Mouse (Mus musculus): ENCODE data around the gene Tbcc.

Gene Tbcc

DNA sequence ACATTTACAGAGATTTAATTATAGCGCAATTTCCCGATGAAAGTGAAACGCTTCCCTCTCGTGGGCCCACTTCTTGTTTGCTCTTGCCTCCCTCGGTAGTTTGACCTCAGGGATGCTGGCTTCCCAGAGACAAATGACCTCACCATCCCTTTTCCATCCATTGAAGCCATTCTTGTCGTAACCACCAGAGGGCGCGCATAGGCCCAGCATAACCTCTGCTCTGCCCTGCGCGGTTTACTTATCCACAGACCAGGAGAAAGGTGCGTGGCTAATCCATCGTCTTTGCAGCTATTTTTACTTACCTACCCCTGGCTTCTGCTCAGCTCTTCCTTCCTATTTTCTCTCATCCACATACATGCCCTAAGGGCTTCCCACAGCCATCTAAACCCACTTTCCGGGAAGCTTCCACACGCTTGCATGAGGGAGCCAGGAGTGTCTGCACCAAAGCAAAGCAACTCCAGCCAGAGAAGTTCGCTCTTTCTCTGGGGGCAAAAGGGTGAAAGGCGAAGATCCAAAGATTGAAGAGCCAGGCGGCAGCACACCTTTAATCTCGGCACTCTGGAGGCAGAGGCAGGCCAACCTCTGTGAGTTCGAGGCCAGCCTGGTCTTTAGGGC, 13.5 kb downstream of the Tbcc start:
- WGBS = 20% methylated on average over 19 of the region's 19 CpGs

GRCm38 (mm10) chr17:46910186-46910585, 19.7 kb downstream of the Tbcc start, which contains the start of gene Prph2:
Prph2 (plus strand) TSS chr17:46910459.
- 90% methylated on average over 10 of the region's 10 CpGs for WGBS

GRCm38 (mm10) chr17:46912331-46912730, 21.8 kb downstream of the Tbcc start:
- 60% methylated on average over 6 of the region's 6 CpGs for WGBS

GRCm38 (mm10) chr17:46915129-46915528, 24.6 kb downstream of the Tbcc start:
- 75% methylated on average over 3 of the region's 3 CpGs for WGBS

GRCm38 (mm10) chr17:46918951-46919350, 28.5 kb downstream of the Tbcc start:
- 33% methylated on average over 4 of the region's 4 CpGs for WGBS

DNA sequence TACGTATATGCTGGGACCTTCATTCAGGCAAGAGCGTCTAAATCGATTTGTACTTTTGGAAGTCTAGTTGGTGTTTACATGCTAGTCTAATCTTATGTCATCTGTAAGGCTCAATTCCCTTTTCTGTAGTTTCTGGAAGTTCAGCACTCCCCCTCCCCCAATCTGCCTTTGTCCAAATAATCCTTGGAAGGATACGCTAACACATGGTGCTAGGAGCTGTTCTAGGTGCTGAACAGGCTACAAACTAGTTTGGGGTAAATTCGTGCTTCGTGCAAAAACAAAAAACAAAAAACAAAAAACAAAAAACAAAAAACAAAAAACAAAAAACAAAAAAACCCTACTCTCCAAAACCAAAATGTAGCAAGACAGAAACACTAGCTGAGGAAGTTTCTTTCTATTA, 30.4 kb downstream of the Tbcc start:
- 65% methylated on average over 6 of the region's 6 CpGs for WGBS

DNA sequence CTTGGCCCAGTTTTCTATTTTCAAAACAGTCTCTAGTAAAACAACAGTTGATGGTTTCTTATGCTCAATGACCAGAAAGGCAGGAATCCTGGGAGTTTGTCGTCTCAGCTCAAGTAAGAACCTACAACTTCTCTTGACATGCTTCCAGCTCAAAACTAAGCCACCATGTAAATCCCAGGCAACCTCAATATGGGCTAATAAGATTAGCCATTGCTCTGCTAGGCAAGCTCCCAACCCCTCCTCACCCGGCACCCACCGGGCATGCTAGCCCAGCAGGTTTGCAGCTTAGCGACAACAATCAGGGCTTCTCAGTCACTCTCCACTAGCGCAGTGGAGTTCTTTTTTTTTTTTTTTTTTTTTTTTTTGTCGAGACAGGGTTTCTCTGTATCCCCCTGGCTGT, 35.7 kb downstream of the Tbcc start:
- WGBS = 54% methylated on average over 6 of the region's 6 CpGs

- WGBS = 53% methylated on average over 3 of the region's 3 CpGs
These were observed 36.5 kb downstream of the Tbcc start for GRCm38 (mm10) chr17:46926941-46927340.

DNA sequence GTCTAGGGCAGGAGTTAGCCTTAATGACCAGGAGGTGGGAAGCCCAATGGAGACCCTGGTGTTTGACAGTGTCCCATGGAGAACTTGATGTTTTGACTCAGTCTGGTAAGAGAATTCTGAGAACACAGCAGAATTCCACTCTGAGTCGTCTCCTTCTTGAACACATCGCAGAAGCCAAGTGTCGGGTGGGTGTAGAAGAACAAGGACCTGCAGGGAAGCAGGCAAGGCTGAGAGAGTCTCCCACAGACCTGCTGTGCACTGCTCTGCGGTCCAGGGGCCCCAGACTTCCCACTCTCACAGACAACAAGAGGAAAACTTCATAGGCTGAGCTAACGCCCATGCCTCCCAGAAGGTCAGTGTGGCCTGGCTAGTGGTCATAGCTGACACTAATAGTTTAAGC, 37.3 kb downstream of the Tbcc start:
- WGBS = 56% methylated on average over 5 of the region's 5 CpGs

DNA sequence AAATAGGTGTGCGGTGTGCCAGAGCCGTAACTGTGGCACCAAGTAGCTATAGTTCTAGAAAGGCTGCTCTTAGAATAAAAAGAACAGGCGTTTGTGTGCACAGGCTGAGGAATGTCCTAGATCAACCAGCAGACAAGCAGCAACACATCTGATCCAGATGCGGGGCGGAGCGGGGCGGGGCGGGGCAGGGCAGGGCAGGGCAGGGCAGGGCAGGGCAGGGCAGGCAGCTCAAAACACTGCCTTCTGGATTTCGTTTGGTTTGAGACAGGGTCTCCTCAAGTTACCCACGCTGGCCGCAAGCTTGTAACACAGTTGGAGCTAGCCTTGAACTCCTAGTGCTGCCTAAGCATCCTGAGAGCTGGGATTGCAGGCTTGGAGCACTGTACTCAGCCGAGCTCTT, 38.8 kb downstream of the Tbcc start:
- 86% methylated on average over 12 of the region's 12 CpGs for WGBS

GRCm38 (mm10) chr17:46929897-46930296, 39.4 kb downstream of the Tbcc start:
- WGBS = 86% methylated on average over 7 of the region's 7 CpGs

DNA sequence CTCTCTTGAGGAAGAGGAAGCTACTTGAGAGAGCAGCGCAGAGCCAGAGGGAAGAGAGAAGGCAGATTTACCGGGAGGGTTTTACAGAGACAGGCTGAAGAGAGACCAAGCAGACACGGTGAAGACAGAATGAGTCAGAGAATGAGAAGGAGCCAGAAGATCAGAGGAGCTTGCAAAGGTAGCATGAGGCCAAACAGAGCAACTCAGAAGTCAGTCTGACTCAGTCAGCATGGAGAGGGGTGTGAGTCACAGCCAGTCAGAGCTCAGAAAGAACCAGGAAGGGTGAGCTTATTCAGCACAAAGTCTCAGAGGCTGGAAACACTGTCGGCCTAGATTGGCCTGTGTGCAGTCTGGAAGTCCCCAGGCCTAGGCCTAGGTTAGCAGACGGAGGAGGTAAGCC, 42.5 kb downstream of the Tbcc start:
- 57% methylated on average over 5 of the region's 5 CpGs for WGBS

GRCm38 (mm10) chr17:46933557-46934348, 43.3 kb downstream of the Tbcc start:
- 60% methylated on average over 19 of the region's 19 CpGs for WGBS

GRCm38 (mm10) chr17:46940461-46940860, 50.0 kb downstream of the Tbcc start:
- 88% methylated on average over 8 of the region's 8 CpGs for WGBS
